Mouse (Mus musculus) brain, adult 2 months (tissue): ENCODE results near the gene Map3k6.

ENCODE experiments used
- DNase-seq: peaks from one replicate; pipeline ENCODE4 v3.0.0; 2011; ENCODE audit warnings: low read depth, low spot score

The Map3k6 gene

GRCm38 (mm10) chr4:133240490-133240921 is at the start of gene Map3k6:
Gene Map3k6 (plus strand): TSS chr4:133240818.
- no peak for DNase-seq

GRCm38 (mm10) chr4:133194482-133194881 is 46.1 kb upstream of the Map3k6 start:
- no peak for DNase-seq

GRCm38 (mm10) chr4:133195014-133195413 is 45.6 kb upstream of the Map3k6 start:
- no peak for DNase-seq

GRCm38 (mm10) chr4:133196136-133196535 is 44.5 kb upstream of the Map3k6 start:
- DNase-seq = no peak

- DNase-seq = peak; percentile 56
Measured at GRCm38 (mm10) chr4:133196852-133197251, 43.8 kb upstream of the Map3k6 start.

- DNase-seq = peak; percentile 28
Measured at GRCm38 (mm10) chr4:133197355-133197754, 43.3 kb upstream of the Map3k6 start.

- peak; percentile 43 for DNase-seq
Measured at GRCm38 (mm10) chr4:133197801-133198286, 42.8 kb upstream of the Map3k6 start.

- no peak for DNase-seq
Measured at GRCm38 (mm10) chr4:133198337-133199180, 42.1 kb upstream of the Map3k6 start.

GRCm38 (mm10) chr4:133199743-133200142 is 40.9 kb upstream of the Map3k6 start:
- no peak for DNase-seq

- DNase-seq = peak; percentile 71
Measured at GRCm38 (mm10) chr4:133200343-133200742, 40.3 kb upstream of the Map3k6 start.

- peak; percentile 91 for DNase-seq
Measured at GRCm38 (mm10) chr4:133201006-133201771, 39.4 kb upstream of the Map3k6 start.

GRCm38 (mm10) chr4:133202254-133202653 is 38.4 kb upstream of the Map3k6 start:
- DNase-seq = no peak

GRCm38 (mm10) chr4:133203591-133203990 is 37.0 kb upstream of the Map3k6 start:
- DNase-seq = no peak

GRCm38 (mm10) chr4:133204379-133204778 is 36.2 kb upstream of the Map3k6 start:
- no peak for DNase-seq

GRCm38 (mm10) chr4:133209366-133209765 is 31.3 kb upstream of the Map3k6 start:
- peak; percentile 89 for DNase-seq

GRCm38 (mm10) chr4:133210023-133210787 is 30.4 kb upstream of the Map3k6 start:
- DNase-seq = peak; percentile 39

GRCm38 (mm10) chr4:133210788-133211390 is 29.7 kb upstream of the Map3k6 start:
- DNase-seq = no peak

- peak; percentile 70 for DNase-seq
Measured at GRCm38 (mm10) chr4:133211751-133212561, 28.7 kb upstream of the Map3k6 start, which contains the start of the genes Cd164l2 and Gpr3. Gene Cd164l2 (plus strand): TSS chr4:133212131. Gene Gpr3 (minus strand): TSS chr4:133212536.

GRCm38 (mm10) chr4:133212562-133213267 is 27.9 kb upstream of the Map3k6 start:
- peak; percentile 91 for DNase-seq

- DNase-seq = peak; percentile 88
Measured at GRCm38 (mm10) chr4:133213268-133213590, 27.4 kb upstream of the Map3k6 start.
